In genomic region chr15:79684616-79685015, GRCm38 (mm10) we compare ENCODE assay signal across 8 mouse cellular contexts. TPM values are rescaled to one million over a fixed set of nuclear protein-coding genes. Genes with fewer than 3 reads are reported as not detected.
DNase-seq lines count a peak whose midpoint lies in the region; ATAC-seq and TF ChIP-seq lines count a peak whose summit lies in the region.

No protein-coding gene starts in this region.

- peak overlapping the region; percentile 70 for H3K4me2 ChIP-seq in CH12.LX (ENCODE audit: insufficient read depth, low read depth, poor library complexity, severe bottlenecking)
- H3K4me2 ChIP-seq in forebrain, embryonic 14.5 days (ENCODE audit: low read length) = peak overlapping the region; percentile 63
- peak overlapping the region; percentile 88 for H3K4me2 ChIP-seq in liver, embryonic 14.5 days (ENCODE audit: low read depth)

- 65% methylated on average over 6 of the region's 6 CpGs for WGBS in forebrain, embryonic 14.5 days
- WGBS in liver, embryonic 14.5 days (ENCODE audit: insufficient replicate concordance) = 83% methylated on average over 6 of the region's 6 CpGs

- peaks cover 84% of the 10 kb centered on the region for H3K4me1 ChIP-seq in erythroblast, embryonic 14.5 days (ENCODE audit: control insufficient read depth)
- peaks cover 10 to 68% of the 10 kb centered on the region in 2 experiments for H3K4me1 ChIP-seq in CH12.LX (ENCODE audit: control insufficient read depth in 1 of 2, insufficient read depth in 2 of 2)
- peaks cover 40% of the 10 kb centered on the region for H3K4me1 ChIP-seq in forebrain, embryonic 14.5 days (ENCODE audit: control insufficient read depth, insufficient read depth, low read length)
- peaks cover 51 to 61% of the 10 kb centered on the region in 2 experiments for H3K4me1 ChIP-seq in liver, embryonic 14.5 days (replicated peaks; ENCODE audit: control insufficient read depth in 2 of 2, insufficient read depth in 2 of 2, low read length in 1 of 2)

- peaks cover 56% of the 10 kb centered on the region for H3K36me3 ChIP-seq in erythroblast, embryonic 14.5 days (ENCODE audit: control insufficient read depth)
- peaks cover 0 to 29% of the 10 kb centered on the region in 2 experiments for H3K36me3 ChIP-seq in CH12.LX (replicated peaks in 1 of 2; ENCODE audit: control insufficient read depth in 1 of 2, insufficient read depth in 1 of 2, low read length in 1 of 2)
- 0 out of 2 replicates have a peak, but pooled peaks cover under 1% of the 10 kb centered on the region for H3K36me3 ChIP-seq in forebrain, embryonic 14.5 days (ENCODE audit: control insufficient read depth, insufficient read depth, low read length)
- H3K36me3 ChIP-seq in liver, embryonic 14.5 days (replicated peaks; ENCODE audit: control insufficient read depth, insufficient read depth, low read depth) = peaks cover 2% of the 10 kb centered on the region

- dilution Hi-C loops in CH12.LX (cut with MboI; ENCODE audit: extremely low pct_ligation_motif_present, extremely low pct_unique_long_range_greater_than_20kb, low sequenced_read_pairs) = no loop called here

- in situ Hi-C loops in CH12.LX (cut with MboI; ENCODE audit: low pct_ligation_motif_present, low pct_unique_long_range_greater_than_20kb, low sequenced_read_pairs) = no loop called here

- TF ChIP-seq CTCF in CH12.LX (conservative IDR thresholded peaks at IDR 0.05 in 1 of 2, IDR thresholded peaks at IDR 0.05 in 1 of 2; ENCODE audit: low read depth in 2 of 2, low read length in 2 of 2) = no peak
- TF ChIP-seq CTCF in liver, embryonic 14.5 days (IDR thresholded peaks at IDR 0.05; ENCODE audit: low read depth) = no peak

- H3K79me2 ChIP-seq in CH12.LX (replicated peaks; ENCODE audit: control insufficient read depth, extremely low read depth, insufficient read depth, poor library complexity, severe bottlenecking) = peaks cover 70% of the 10 kb centered on the region

- no peak for TF ChIP-seq POLR2A in CH12.LX (IDR thresholded peaks at IDR 0.05; ENCODE audit: low read depth, low read length)

- no peak for DNase-seq in CH12.LX (ENCODE audit: extremely low read depth)
- no peak for DNase-seq in forebrain, embryonic 14.5 days (ENCODE audit: low spot score)
- no peak for DNase-seq in liver, embryonic 14.5 days (ENCODE audit: low read depth in 3 of 3, low spot score in 3 of 3)
- DNase-seq in adrenal gland, postnatal 36 days = no peak
- no peak for DNase-seq in layer of hippocampus, adult 9-10 months (ENCODE audit: low spot score)
- DNase-seq in spleen, postnatal 14 days (ENCODE audit: low spot score in 2 of 2) = no peak

- peak overlapping the region; percentile 89 for H3K4me3 ChIP-seq in erythroblast, embryonic 14.5 days (replicated peaks)
- peak overlapping the region; percentile 70 to 91 (median 90) for H3K4me3 ChIP-seq in CH12.LX (replicated peaks in 1 of 3; ENCODE audit: low read depth in 2 of 3, low read length in 2 of 3, poor library complexity in 1 of 3)
- H3K4me3 ChIP-seq in forebrain, embryonic 14.5 days (ENCODE audit: low read depth, low read length) = peak overlapping the region; percentile 95
- peak overlapping the region; percentile 89 for H3K4me3 ChIP-seq in liver, embryonic 14.5 days (ENCODE audit: insufficient read depth in 1 of 2, low read depth in 2 of 2, low read length in 2 of 2)

- H3K9ac ChIP-seq in CH12.LX (ENCODE audit: insufficient read depth, low read depth) = peak overlapping the region; percentile 93
- peak overlapping the region; percentile 90 for H3K9ac ChIP-seq in forebrain, embryonic 14.5 days (ENCODE audit: low read length)
- H3K9ac ChIP-seq in liver, embryonic 14.5 days (replicated peaks) = peak overlapping the region; percentile 97

- H3K27ac ChIP-seq in CH12.LX (ENCODE audit: insufficient read depth, low read depth) = no peak overlapping the region
- H3K27ac ChIP-seq in forebrain, embryonic 14.5 days (ENCODE audit: low read depth, low read length) = no peak overlapping the region
- peak overlapping the region; percentile 95 for H3K27ac ChIP-seq in liver, embryonic 14.5 days

- no peak for ATAC-seq in erythroblast, adult 5-6 weeks (replicated peaks; ENCODE audit: low FRiP score, poor library complexity, severe bottlenecking)
- no peak for ATAC-seq in forebrain, embryonic 14.5 days
- no peak for ATAC-seq in liver, embryonic 14.5 days (ENCODE audit: insufficient read depth)

- no peaks in the 10 kb centered on the region for H3K9me3 ChIP-seq in erythroblast, embryonic 14.5 days (ENCODE audit: control insufficient read depth, low read length)
- H3K9me3 ChIP-seq in CH12.LX (replicated peaks; ENCODE audit: low read length) = no peaks in the 10 kb centered on the region
- no peaks in the 10 kb centered on the region for H3K9me3 ChIP-seq in forebrain, embryonic 14.5 days (replicated peaks; ENCODE audit: control insufficient read depth, low read length)
- no peaks in the 10 kb centered on the region for H3K9me3 ChIP-seq in liver, embryonic 14.5 days (ENCODE audit: control insufficient read depth, low read length)

- TF ChIP-seq RAD21 in CH12.LX (IDR thresholded peaks at IDR 0.05; ENCODE audit: low read depth, low read length) = no peak

- no peak for TF ChIP-seq EP300 in CH12.LX (IDR thresholded peaks at IDR 0.05; ENCODE audit: low read length)
- no peak for TF ChIP-seq EP300 in liver, embryonic 14.5 days (IDR thresholded peaks at IDR 0.05; ENCODE audit: low read depth)

- no peaks in the 10 kb centered on the region for H3K27me3 ChIP-seq in erythroblast, embryonic 14.5 days (ENCODE audit: control insufficient read depth)
- peaks cover 14% of the 10 kb centered on the region for H3K27me3 ChIP-seq in CH12.LX (replicated peaks)
- no peaks in the 10 kb centered on the region for H3K27me3 ChIP-seq in forebrain, embryonic 14.5 days (replicated peaks; ENCODE audit: control insufficient read depth, insufficient read depth, low read length)
- no peaks in the 10 kb centered on the region for H3K27me3 ChIP-seq in liver, embryonic 14.5 days (ENCODE audit: control insufficient read depth, insufficient read depth, low read length)

RNA-seq across cellular contexts. Expression of gene Josd1, which starts 3.1 kb away (rescaled TPM):
- polyA plus RNA-seq in erythroblast, embryonic 14.5 days (2012) = 1.8 and 2.5 TPM in 2 replicates
- total RNA-seq in erythroblast, adult 5-6 weeks (2015; ENCODE audit: low replicate concordance) = 6.0 and 6.7 TPM in 2 replicates
- total RNA-seq in erythroblast, adult 5-6 weeks (2017; ENCODE audit: low replicate concordance) = 9.1 and 9.2 TPM in 2 replicates
- total RNA-seq in CH12.LX (2012; rRNA removed) (34.9 and 41.0 TPM in 2 replicates), CH12.LX (2014; rRNA removed) (48.3 and 50.6 TPM in 2 replicates)
- polyA plus RNA-seq in CH12.LX (2012; ENCODE audit: insufficient read length, low read depth) = 28.2 and 30.1 TPM in 2 replicates
- 14.7 and 15.2 TPM in 2 replicates for polyA plus RNA-seq in forebrain, embryonic 14.5 days (2014; fragmentation: Nextera tagmentation; extraction: Ambion mirVana)
- 19.7 and 21.4 TPM in 2 replicates for polyA plus RNA-seq in liver, embryonic 14.5 days (2012; rRNA removed)
- polyA plus RNA-seq in liver, embryonic 14.5 days (2014; fragmentation: Nextera tagmentation; extraction: Ambion mirVana) = 13.0 and 13.2 TPM in 2 replicates
- total RNA-seq in adrenal gland, postnatal 36 days (2021) = 10 to 100 TPM; 33.8 to 36.4 TPM

RNA-seq across cellular contexts. Expression of gene Gtpbp1, which starts 6.0 kb away (rescaled TPM):
- 21.9 and 23.6 TPM in 2 replicates for polyA plus RNA-seq in erythroblast, embryonic 14.5 days (2012)
- total RNA-seq in erythroblast, adult 5-6 weeks (2015; ENCODE audit: low replicate concordance) = 14.4 and 35.2 TPM in 2 replicates
- 23.6 and 31.2 TPM in 2 replicates for total RNA-seq in erythroblast, adult 5-6 weeks (2017; ENCODE audit: low replicate concordance)
- total RNA-seq in CH12.LX (2012; rRNA removed) (32.9 and 34.2 TPM in 2 replicates), CH12.LX (2014; rRNA removed) (25.3 and 25.5 TPM in 2 replicates)
- polyA plus RNA-seq in CH12.LX (2012; ENCODE audit: insufficient read length, low read depth) = 45.2 and 45.3 TPM in 2 replicates
- 36.2 and 43.5 TPM in 2 replicates for polyA plus RNA-seq in forebrain, embryonic 14.5 days (2014; fragmentation: Nextera tagmentation; extraction: Ambion mirVana)
- 23.5 and 23.7 TPM in 2 replicates for polyA plus RNA-seq in liver, embryonic 14.5 days (2012; rRNA removed)
- polyA plus RNA-seq in liver, embryonic 14.5 days (2014; fragmentation: Nextera tagmentation; extraction: Ambion mirVana) = 22.6 and 28.2 TPM in 2 replicates
- total RNA-seq in adrenal gland, postnatal 36 days (2021) = 10 to 100 TPM; 25.8 to 27.2 TPM

RNA-seq across cellular contexts. Expression of gene Tomm22, which starts 14.0 kb away (rescaled TPM):
- polyA plus RNA-seq in erythroblast, embryonic 14.5 days (2012) = 12.2 and 13.5 TPM in 2 replicates
- total RNA-seq in erythroblast, adult 5-6 weeks (2015; ENCODE audit: low replicate concordance) = 40.9 and 49.3 TPM in 2 replicates
- 26.8 and 57.8 TPM in 2 replicates for total RNA-seq in erythroblast, adult 5-6 weeks (2017; ENCODE audit: low replicate concordance)
- total RNA-seq in CH12.LX (2012; rRNA removed) (109 and 142 TPM in 2 replicates), CH12.LX (2014; rRNA removed) (495 and 496 TPM in 2 replicates)
- 212 and 234 TPM in 2 replicates for polyA plus RNA-seq in CH12.LX (2012; ENCODE audit: insufficient read length, low read depth)
- polyA plus RNA-seq in forebrain, embryonic 14.5 days (2014; fragmentation: Nextera tagmentation; extraction: Ambion mirVana) = 299 and 300 TPM in 2 replicates
- polyA plus RNA-seq in liver, embryonic 14.5 days (2012; rRNA removed) = 51.1 and 58.4 TPM in 2 replicates
- polyA plus RNA-seq in liver, embryonic 14.5 days (2014; fragmentation: Nextera tagmentation; extraction: Ambion mirVana) = 142 and 148 TPM in 2 replicates
- total RNA-seq in adrenal gland, postnatal 36 days (2021) = 100 to 1,000 TPM; 110 to 112 TPM

RNA-seq across cellular contexts. Expression of gene Cby1, which starts 25.6 kb away (rescaled TPM):
- polyA plus RNA-seq in erythroblast, embryonic 14.5 days (2012) = 5.9 and 7.1 TPM in 2 replicates
- total RNA-seq in erythroblast, adult 5-6 weeks (2015; ENCODE audit: low replicate concordance) = 0.77 and 4.4 TPM in 2 replicates
- total RNA-seq in erythroblast, adult 5-6 weeks (2017; ENCODE audit: low replicate concordance) = 5.3 and 16.6 TPM in 2 replicates
- total RNA-seq in CH12.LX (2012; rRNA removed) (17.6 and 20.2 TPM in 2 replicates), CH12.LX (2014; rRNA removed) (19.3 and 19.5 TPM in 2 replicates)
- 16.9 and 20.7 TPM in 2 replicates for polyA plus RNA-seq in CH12.LX (2012; ENCODE audit: insufficient read length, low read depth)
- 111 and 118 TPM in 2 replicates for polyA plus RNA-seq in forebrain, embryonic 14.5 days (2014; fragmentation: Nextera tagmentation; extraction: Ambion mirVana)
- polyA plus RNA-seq in liver, embryonic 14.5 days (2012; rRNA removed) = 4.0 and 4.6 TPM in 2 replicates
- polyA plus RNA-seq in liver, embryonic 14.5 days (2014; fragmentation: Nextera tagmentation; extraction: Ambion mirVana) = 13.4 and 15.7 TPM in 2 replicates
- total RNA-seq in adrenal gland, postnatal 36 days (2021) = 10 to 100 TPM; 15.9 to 24.7 TPM

RNA-seq across cellular contexts. Expression of gene Fam227a, which starts 25.9 kb away (rescaled TPM):
- not detected in 2 replicates for polyA plus RNA-seq in erythroblast, embryonic 14.5 days (2012)
- 3.3 and 3.5 TPM in 2 replicates for total RNA-seq in erythroblast, adult 5-6 weeks (2015; ENCODE audit: low replicate concordance)
- 0.70 and 5.0 TPM in 2 replicates for total RNA-seq in erythroblast, adult 5-6 weeks (2017; ENCODE audit: low replicate concordance)
- total RNA-seq in CH12.LX (2012; rRNA removed) (0.34 and 0.42 TPM in 2 replicates), CH12.LX (2014; rRNA removed) (0.12 and 0.48 TPM in 2 replicates)
- polyA plus RNA-seq in CH12.LX (2012; ENCODE audit: insufficient read length, low read depth) = 0.20 and 0.31 TPM in 2 replicates
- 3.4 and 5.3 TPM in 2 replicates for polyA plus RNA-seq in forebrain, embryonic 14.5 days (2014; fragmentation: Nextera tagmentation; extraction: Ambion mirVana)
- 0.26 and 0.35 TPM in 2 replicates for polyA plus RNA-seq in liver, embryonic 14.5 days (2012; rRNA removed)
- 0.06 TPM in 1 of 2 replicates, not detected in the other for polyA plus RNA-seq in liver, embryonic 14.5 days (2014; fragmentation: Nextera tagmentation; extraction: Ambion mirVana)
- total RNA-seq in adrenal gland, postnatal 36 days (2021) = 1 to 10 TPM; 2.4 to 2.8 TPM
